Mouse (Mus musculus) CH12.LX (cell line): ENCODE data around the gene Rbck1. TPM values are rescaled to one million over a fixed set of nuclear protein-coding genes. Genes with fewer than 3 reads are reported as not detected.

Experiments used
- DNase-seq: peaks from one replicate; pipeline ENCODE4 v3.0.0-alpha.2; 2013; ENCODE audit errors: extremely low read depth
- H3K27ac ChIP-seq: 2 replicates; pipeline ENCODE4 v1.5.1; 2012; ENCODE audit warnings: low read depth, mild to moderate bottlenecking, control low read depth, moderate library complexity; ENCODE audit not compliant: insufficient read depth
- H3K27me3 ChIP-seq: replicated peaks from 2 replicates; pipeline ENCODE3; 2012; ENCODE audit warnings: inconsistent platforms
- H3K36me3 ChIP-seq, 2 experiments: replicated peaks in 1 of 2; 2 replicates each; pipeline versions ENCODE3 to v1.6.1; 2012; ENCODE audit warnings: inconsistent platforms in 1 of 2, low read length in 1 of 2, mild to moderate bottlenecking in 1 of 2, mixed read lengths in 1 of 2, moderate library complexity in 1 of 2; ENCODE audit not compliant: control insufficient read depth in 1 of 2, insufficient read depth in 1 of 2
- H3K4me1 ChIP-seq, 2 experiments: 2 replicates each; pipeline ENCODE4 v1.6.1; 2012; ENCODE audit warnings: inconsistent platforms in 1 of 2, moderate library complexity in 1 of 2; ENCODE audit not compliant: insufficient read depth in 2 of 2, control insufficient read depth in 1 of 2
- H3K4me2 ChIP-seq: 2 replicates; pipeline ENCODE4 v1.6.1; 2012; ENCODE audit warnings: low read depth, mild to moderate bottlenecking, control low read depth; ENCODE audit not compliant: poor library complexity, insufficient read depth, severe bottlenecking
- H3K4me3 ChIP-seq, 3 experiments: fragments of 150-350 bp in 1 of 3; sonication (generic) in 1 of 3; replicated peaks in 1 of 3; 2 replicates each; pipeline versions ENCODE3 to v1.5.1; 2011 to 2012; ENCODE audit warnings: low read depth in 2 of 3, low read length in 2 of 3, mild to moderate bottlenecking in 2 of 3, moderate library complexity in 2 of 3, control low read depth in 1 of 3, improper control_type of control experiment in 1 of 3, inconsistent platforms in 1 of 3, mixed read lengths in 1 of 3; ENCODE audit not compliant: poor library complexity in 1 of 3
- H3K79me2 ChIP-seq: replicated peaks from 2 replicates; pipeline ENCODE4 v1.6.1; 2012; ENCODE audit warnings: mild to moderate bottlenecking, moderate library complexity; ENCODE audit not compliant: control insufficient read depth, poor library complexity, insufficient read depth, severe bottlenecking; ENCODE audit errors: extremely low read depth
- H3K9ac ChIP-seq: 2 replicates; pipeline ENCODE4 v1.6.1; 2012; ENCODE audit warnings: low read depth, mild to moderate bottlenecking, control low read depth, moderate library complexity; ENCODE audit not compliant: insufficient read depth
- H3K9me3 ChIP-seq: replicated peaks from 2 replicates; pipeline ENCODE3; 2012; ENCODE audit warnings: low read length, inconsistent platforms, mixed read lengths
- BHLHE40 ChIP-seq: IDR thresholded peaks from 2 replicates; pipeline ENCODE4 v1.6.1; 2011; ENCODE audit warnings: mild to moderate bottlenecking, low read depth, low read length, improper control_type of control experiment
- ETS1 ChIP-seq: conservative IDR thresholded peaks from 2 replicates; pipeline ENCODE4 v1.6.1; 2012; ENCODE audit warnings: low read depth, mild to moderate bottlenecking, inconsistent platforms, low read length, improper control_type of control experiment, moderate library complexity
- JUN ChIP-seq: IDR thresholded peaks from 2 replicates; pipeline ENCODE4 v1.6.1; 2011; ENCODE audit warnings: low read depth, mild to moderate bottlenecking, low read length, improper control_type of control experiment, moderate library complexity; ENCODE audit not compliant: insufficient read depth
- KAT2A ChIP-seq: IDR thresholded peaks from 2 replicates; pipeline ENCODE4 v1.6.1; 2012; ENCODE audit warnings: low read length, improper control_type of control experiment, inconsistent platforms; ENCODE audit not compliant: insufficient replicate concordance
- MAFK ChIP-seq: IDR thresholded peaks from 2 replicates; pipeline ENCODE4 v1.6.1; 2011; ENCODE audit warnings: low read length, improper control_type of control experiment; ENCODE audit not compliant: insufficient replicate concordance
- MAZ ChIP-seq: IDR thresholded peaks from 2 replicates; pipeline ENCODE4 v1.6.1; 2012; ENCODE audit warnings: low read depth, mild to moderate bottlenecking, inconsistent platforms, low read length, improper control_type of control experiment, moderate library complexity
- NELFE ChIP-seq: IDR thresholded peaks from 2 replicates; pipeline ENCODE4 v1.6.1; 2011; ENCODE audit warnings: low read depth, low read length, improper control_type of control experiment
- PAX5 ChIP-seq: IDR thresholded peaks from 2 replicates; pipeline ENCODE4 v1.6.1; 2012; ENCODE audit warnings: low read length, inconsistent platforms, mixed read lengths
- RAD21 ChIP-seq: IDR thresholded peaks from 2 replicates; pipeline ENCODE4 v1.6.1; 2011; ENCODE audit warnings: low read depth, mild to moderate bottlenecking, low read length, improper control_type of control experiment, moderate library complexity
- RCOR1 ChIP-seq: conservative IDR thresholded peaks from 2 replicates; pipeline ENCODE4 v1.6.1; 2012; ENCODE audit warnings: low read depth, mild to moderate bottlenecking, inconsistent platforms, low read length, improper control_type of control experiment
- USF1 ChIP-seq: IDR thresholded peaks from 2 replicates; pipeline ENCODE4 v1.6.1; 2014; ENCODE audit warnings: low read depth, mild to moderate bottlenecking, inconsistent platforms, low read length, improper control_type of control experiment
- USF2 ChIP-seq: conservative IDR thresholded peaks from 2 replicates; pipeline ENCODE4 v1.6.1; 2011; ENCODE audit warnings: low read depth, low read length, improper control_type of control experiment
- dilution Hi-C: fragments of 300-500 bp; cut with MboI; formaldehyde crosslinking; loops from 2 replicates; pipeline ENCODE4 v1.14.3; 2020; ENCODE audit warnings: low sequenced_read_pairs; ENCODE audit not compliant: extremely low pct_unique_long_range_greater_than_20kb, extremely low pct_ligation_motif_present
- in situ Hi-C: fragments of 300-500 bp; cut with MboI; formaldehyde crosslinking; loops from 3 replicates; pipeline ENCODE4 v1.14.3; 2019; ENCODE audit warnings: low sequenced_read_pairs, low pct_ligation_motif_present, low pct_unique_long_range_greater_than_20kb, mixed read lengths
- polyA plus RNA-seq: library from polyadenylated mRNA; unstranded; fragments of >175 nt; gene quantifications from 2 replicates; pipeline ENCODE4 v1.2.1, GENCODE M21; 2012; ENCODE audit warnings: low read depth; ENCODE audit not compliant: insufficient read length
- total RNA-seq, 2 experiments: library from RNA; depleted of rRNA; stranded (reverse); fragments of 300-350 nt in 1 of 2; fragments of >200 nt in 1 of 2; gene quantifications; 2 replicates each; pipeline ENCODE4 v1.2.3; 2012 to 2014

Rbck1 gene
- total and polyA plus RNA-seq, 3 experiments, result 109 to 143 (median 134) TPM

GRCm38 (mm10) chr2:152307186-152307585, 25.3 kb downstream of the Rbck1 start:
- in situ Hi-C loops, result no loop called here
- Histone ChIP-seq H3K4me3 (no peak overlapping the region), H3K27me3 (no peaks in the 10 kb centered on the region), H3K27ac (no peak overlapping the region), H3K36me3 (peaks cover 72 to 92% of the 10 kb centered on the region in 2 experiments), H3K79me2 (no peaks in the 10 kb centered on the region), H3K9me3 (no peaks in the 10 kb centered on the region), H3K4me1 (no peaks in the 10 kb centered on the region), H3K4me2 (no peak overlapping the region), H3K9ac (no peak overlapping the region)
- dilution Hi-C loops, result no loop called here
- no peak for TF ChIP-seq USF2
- TF ChIP-seq MAFK, result peak; percentile 73; the same call in 1 of the 2 replicates
- DNase-seq, result no peak

GRCm38 (mm10) chr2:152305480-152305879, 27.0 kb downstream of the Rbck1 start:
- no peak for DNase-seq
- Histone ChIP-seq H3K4me3 (no peak overlapping the region), H3K27ac (no peak overlapping the region), H3K9ac (no peak overlapping the region), H3K27me3 (no peaks in the 10 kb centered on the region), H3K9me3 (no peaks in the 10 kb centered on the region), H3K4me2 (no peak overlapping the region), H3K36me3 (peaks cover 60 to 86% of the 10 kb centered on the region in 2 experiments), H3K4me1 (no peaks in the 10 kb centered on the region)
- dilution Hi-C loops (no loop called here), in situ Hi-C loops (no loop called here)
- TF ChIP-seq RCOR1, result no peak
- no peak for TF ChIP-seq MAZ
- TF ChIP-seq USF1, result no peak
- no peak for TF ChIP-seq RAD21
- no peak for TF ChIP-seq PAX5
- TF ChIP-seq NELFE, result no peak
- no peak for TF ChIP-seq USF2
- TF ChIP-seq KAT2A, result no peak
- TF ChIP-seq, all 38 proteins: peak for 0
- H3K79me2 ChIP-seq, result no peaks in the 10 kb centered on the region

- TF ChIP-seq MAZ (no peak), MAFK (no peak), RCOR1 (no peak), JUN (no peak), ETS1 (no peak), BHLHE40 (no peak)
- dilution Hi-C loops, result no loop called here
- Histone ChIP-seq H3K4me3 (no peak overlapping the region), H3K9me3 (no peaks in the 10 kb centered on the region), H3K4me1 (no peaks in the 10 kb centered on the region), H3K27ac (no peak overlapping the region), H3K9ac (no peak overlapping the region), H3K4me2 (no peak overlapping the region), H3K27me3 (no peaks in the 10 kb centered on the region), H3K79me2 (no peaks in the 10 kb centered on the region), H3K36me3 (peaks cover 50 to 72% of the 10 kb centered on the region in 2 experiments)
- in situ Hi-C loops, result no loop called here
- no peak for DNase-seq
Measured at GRCm38 (mm10) chr2:152303781-152304180, 28.7 kb downstream of the Rbck1 start.
